Mouse (Mus musculus) cerebellum, adult 9-10 months (tissue): Measurements from ENCODE around the gene Dhrs1.

Experiments
- DNase-seq: peaks from one replicate; pipeline ENCODE4 v3.0.0; 2022

Gene Dhrs1

DNA sequence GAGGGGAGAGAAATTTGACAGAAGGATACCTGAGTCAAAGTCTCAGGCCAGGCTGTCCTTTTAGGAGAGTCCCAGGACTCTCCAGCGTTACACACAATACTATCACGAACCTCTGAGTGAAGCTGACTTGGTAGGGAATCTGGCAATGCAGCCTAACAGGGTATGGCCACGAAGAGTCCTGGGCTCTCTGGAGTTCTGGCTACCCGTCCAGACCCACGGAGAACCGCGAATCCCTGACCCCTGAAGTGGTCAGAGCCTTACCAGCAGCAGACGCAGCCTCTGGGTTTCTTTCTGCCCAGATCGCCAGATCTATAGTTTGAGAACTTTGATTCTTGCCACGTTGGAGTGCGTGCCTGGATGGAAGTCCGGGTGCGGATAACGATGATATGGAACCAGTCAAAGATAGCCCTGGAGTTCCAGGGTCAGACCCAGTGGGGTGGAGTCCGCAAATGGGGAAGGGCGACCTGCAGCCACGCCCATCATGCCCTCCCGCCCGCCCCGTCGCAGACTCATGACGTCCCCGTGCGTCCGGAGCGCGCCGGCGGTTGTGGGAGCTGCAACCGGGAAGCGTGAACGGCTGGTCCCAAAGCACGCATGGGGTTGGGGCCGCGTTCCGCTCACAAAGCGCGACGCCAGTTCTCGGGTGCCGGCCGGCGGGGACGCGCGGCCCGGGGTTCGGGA, at the start of gene Dhrs1, which contains the start of gene Nop9:
TSS of gene Dhrs1 (minus strand) at position 511 of the 681 bp plus-strand sequence.
TSS of gene Nop9 (plus strand) at position 514 of the 681 bp plus-strand sequence.
- peak; percentile 79 for DNase-seq

DNA sequence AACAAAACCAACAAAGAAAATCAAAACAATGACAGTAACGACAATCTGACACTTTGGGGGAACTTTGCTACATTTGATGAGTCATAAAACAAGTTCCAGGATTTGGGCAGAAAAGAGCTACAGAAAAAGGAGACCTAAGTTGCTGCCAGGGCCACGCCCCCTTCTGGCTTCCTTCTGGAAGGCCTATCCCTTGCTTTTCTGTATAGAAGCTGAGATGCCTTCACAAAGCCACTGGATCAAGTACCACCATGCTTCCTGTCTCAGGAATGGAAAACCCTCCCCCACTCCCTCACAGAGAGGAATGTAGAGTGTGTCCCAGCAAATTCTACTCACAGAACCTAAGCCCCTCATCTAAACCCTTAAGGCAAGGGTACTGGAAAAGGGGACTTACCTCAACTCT, 48.5 kb upstream of the Dhrs1 start:
- no peak for DNase-seq

DNA sequence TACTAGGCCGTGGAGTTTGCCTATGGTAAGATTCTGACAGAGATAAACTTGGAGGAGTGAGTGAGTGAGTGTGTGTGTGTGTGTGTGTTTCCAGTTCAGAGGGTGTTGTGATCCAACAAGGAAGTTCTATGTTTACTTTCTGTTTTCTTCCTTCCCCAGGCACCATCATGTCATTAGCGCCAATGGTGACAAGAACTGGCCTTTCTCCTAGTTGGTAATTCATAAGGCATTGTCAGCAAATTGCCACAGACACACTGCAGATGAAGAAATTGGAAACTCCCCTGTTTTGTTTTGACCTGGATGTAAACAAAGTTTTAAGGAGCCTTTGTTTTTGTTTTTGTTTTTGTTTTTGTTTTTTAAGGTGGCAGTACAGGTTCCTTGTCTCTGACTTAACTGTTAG, 48.0 kb upstream of the Dhrs1 start:
- DNase-seq, result no peak

DNA sequence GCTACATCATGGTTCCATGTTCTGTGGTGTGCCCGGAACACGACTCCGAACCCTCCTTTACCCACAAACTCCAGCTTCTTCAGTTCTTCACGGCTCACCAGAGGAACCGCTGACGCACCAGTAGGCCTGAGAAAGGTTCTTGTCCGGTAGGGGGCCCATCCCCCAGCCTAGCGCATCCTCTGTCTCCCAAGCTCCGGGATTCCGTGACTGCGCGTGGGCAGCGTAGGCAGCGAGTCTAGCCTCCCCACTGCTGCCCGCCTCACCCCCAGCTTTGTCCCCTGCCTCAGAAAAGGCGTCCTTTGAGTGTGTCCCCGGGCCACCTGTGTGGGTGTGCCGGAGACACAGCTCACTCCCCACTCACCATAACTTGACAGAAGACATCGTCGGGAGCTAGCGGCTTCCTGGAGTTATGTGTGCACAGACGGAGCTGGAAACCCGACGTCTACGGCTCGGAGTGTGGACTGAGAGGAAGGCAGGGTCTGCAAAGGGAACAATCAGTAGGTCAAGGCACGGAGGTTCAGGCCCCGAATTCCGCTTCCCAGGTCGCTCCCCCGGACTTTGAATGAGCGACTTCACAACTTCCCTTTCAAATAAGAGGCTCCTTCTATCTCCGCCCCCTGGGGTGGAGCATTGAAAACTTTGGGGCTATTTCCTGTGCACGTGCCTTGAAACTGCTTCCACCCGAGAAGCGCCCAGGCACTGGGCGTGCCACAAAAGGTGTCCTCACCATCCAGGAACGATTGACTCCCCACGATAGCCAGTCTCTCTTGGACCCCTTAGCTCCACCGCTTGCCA, 43.0 kb upstream of the Dhrs1 start, which contains the start of gene Ripk3:
TSS of gene Ripk3 (minus strand) at position 610 of the 795 bp plus-strand sequence.
- DNase-seq, result no peak

DNA sequence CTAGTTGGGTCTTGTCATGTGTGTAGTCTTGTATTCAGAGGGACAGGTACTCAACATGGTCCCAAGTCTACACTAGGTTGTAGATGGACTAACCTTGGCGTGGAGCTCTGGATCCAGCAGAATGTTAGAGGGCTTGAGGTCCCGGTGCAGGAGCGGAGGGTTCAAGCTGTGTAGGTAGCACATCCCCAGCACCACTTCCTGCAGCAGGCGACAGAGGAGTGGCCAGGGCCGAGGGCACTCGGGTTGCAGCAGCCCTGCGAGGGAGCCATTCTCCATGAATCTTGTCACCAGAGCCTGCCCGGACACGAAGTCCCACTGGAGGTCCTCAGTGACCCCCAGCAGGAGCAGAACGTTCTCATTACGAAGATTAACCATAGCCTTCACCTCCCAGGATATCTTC, 42.2 kb upstream of the Dhrs1 start:
- no peak for DNase-seq

DNA sequence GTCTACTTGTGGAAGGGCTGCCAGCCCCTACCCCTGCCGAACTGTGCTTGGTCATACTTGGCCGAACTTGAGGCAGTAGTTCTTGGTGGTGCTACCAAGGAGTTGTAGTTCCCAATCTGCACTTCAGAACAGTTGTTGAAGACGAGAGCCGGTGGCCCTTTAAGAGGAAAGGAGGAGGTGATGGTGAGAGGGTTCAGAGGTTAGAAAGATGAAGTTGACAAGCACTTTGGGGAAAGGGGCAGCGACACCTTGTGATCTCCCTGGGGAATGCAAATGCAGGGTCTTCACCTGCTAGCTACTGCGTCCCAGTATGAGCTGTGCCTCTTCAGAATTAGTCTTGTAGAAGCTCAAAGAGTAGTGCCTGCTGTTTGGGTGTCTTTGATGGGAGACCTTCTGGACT, 39.7 kb upstream of the Dhrs1 start:
- DNase-seq, result no peak

DNA sequence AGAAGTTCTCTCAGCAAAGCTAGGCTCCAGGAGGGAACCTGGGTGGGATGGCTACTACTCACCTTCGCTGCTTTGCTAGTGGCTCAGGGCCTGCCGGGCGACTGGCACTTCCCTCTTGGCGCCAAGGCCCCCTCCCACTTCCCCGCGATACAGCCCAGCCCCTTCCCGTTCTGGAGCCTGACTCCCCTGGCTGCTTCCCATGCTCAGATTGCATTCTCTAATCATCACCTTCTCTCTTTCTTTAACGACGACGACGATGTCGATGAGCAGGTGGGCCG, 38.4 kb upstream of the Dhrs1 start, which contains the start of gene Adcy4:
TSS of gene Adcy4 (minus strand) at position 138 of the 278 bp plus-strand sequence.
- DNase-seq, result no peak

DNA sequence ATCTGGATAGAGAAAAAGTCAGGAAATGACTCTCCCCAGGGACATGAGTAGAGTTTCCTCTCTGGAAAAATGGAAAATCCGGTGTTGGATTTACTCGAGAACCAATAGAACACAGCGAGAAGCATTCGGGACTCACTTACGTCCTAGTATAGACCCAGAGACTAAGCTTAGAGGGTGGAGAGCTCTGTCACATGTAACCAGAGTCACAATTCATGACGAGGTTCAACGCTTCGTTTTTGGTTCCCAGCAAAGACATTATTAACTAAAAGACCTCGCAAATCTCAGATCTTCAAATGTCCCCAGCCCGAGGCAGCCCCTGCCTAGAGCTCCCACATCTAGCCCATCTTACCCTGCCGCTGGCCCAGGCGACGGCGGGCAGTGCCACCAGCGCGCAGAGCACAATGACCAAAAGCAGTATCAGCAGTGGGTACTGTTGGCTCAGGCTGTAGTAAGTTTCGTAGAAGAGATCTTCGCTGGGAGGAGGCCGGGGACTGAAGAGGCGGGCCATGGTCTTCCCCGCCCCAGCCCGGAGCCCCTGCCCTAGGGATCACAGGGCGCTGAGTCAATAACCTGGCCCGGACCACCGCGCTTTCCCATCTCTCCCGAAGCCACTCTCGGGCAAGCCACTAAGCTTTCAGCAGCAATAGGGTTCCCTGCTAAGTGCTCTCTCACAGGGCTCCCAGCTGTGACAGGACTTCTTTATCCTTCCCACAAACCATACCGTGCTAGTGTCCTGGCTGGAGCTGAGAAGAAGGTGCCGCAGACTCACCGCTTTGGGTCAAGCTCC, 37.9 kb upstream of the Dhrs1 start:
- DNase-seq, result no peak

DNA sequence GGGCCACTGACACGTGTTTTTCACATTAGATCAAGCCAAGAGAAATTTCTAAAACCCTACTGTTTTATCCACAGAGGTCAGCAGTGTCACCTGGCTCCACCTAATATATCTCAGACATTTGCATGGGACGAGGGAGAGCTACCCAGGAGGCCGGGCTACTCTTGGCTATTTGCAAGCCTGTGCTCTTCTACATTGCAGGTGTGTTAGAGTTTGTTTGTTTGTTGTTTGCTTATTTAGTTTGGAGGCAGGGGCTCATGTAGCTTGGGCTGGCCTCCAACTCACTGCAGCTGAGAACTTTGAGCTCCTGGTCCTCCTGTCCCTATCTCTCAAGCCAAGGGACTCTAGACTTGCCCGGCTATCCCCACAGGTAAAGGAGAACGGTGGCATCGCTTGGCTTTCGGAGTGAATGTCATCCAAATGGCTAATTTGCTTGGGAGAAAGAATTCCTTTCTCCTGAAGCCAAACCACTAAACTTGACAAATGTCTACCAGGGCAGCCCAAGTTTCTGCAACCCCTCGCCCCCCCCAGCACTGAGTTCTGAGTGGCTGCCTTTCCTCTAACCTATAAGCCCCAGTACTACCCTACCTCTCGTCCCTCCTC, 37.0 kb upstream of the Dhrs1 start:
- DNase-seq, result no peak

DNA sequence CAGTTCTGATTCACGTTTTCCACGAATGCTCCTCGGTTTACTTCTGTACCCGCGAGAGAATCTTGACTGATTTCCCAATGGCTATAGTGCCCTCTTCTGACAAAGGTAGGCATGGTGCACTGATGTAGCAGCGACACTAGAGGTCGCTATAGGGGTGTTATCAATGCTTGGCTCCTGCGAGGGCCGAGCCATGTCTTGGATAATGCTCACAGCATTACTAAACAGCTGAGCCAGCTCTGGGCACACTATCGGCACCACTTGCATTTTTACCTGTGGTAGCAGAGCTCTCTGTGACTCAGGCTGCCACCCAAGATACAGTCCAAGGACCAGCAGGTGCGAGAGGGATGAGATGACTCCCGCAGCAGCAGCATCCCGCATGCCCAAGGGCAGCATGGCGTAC, 35.8 kb upstream of the Dhrs1 start:
- peak; percentile 78 for DNase-seq

DNA sequence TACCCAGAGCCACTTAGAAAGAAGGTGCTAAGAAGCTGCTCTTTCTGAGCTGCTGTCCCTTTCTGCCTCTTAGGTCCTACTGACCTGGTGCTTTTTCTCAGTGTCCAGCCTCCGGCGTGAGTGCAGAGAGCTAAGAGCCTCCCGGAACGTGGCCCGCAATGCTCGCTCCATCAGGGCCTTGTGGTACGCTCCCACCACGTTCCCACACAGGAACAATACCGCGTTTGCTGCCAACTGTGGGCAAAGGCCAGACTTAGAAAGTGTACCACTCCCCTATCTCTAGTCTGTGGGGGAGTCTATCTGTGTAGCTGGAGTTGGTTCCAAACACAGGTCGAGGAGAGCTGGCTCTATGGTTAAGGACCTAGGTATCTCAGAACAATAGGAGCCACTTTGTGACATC, 35.2 kb upstream of the Dhrs1 start:
- DNase-seq, result no peak

DNA sequence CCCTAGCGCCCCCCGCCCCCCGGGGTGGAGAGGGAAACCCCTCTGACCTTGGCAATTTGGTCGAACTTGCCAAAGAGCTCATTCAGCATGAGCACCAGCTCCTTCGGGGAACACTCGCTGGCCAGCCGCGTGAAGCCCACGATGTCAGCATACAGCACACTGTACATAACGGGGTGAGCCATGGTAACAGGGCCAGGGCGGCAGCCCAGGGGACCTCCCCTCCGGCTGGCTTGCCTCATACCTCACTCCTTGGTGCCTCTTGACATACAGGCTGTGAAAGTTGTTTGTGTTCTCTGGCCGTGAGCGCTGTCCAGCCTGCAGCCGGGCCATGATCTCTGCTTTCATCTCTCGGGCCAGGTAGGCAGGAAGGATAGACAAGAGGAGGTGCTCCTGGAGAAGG, 34.2 kb upstream of the Dhrs1 start:
- no peak for DNase-seq

DNA sequence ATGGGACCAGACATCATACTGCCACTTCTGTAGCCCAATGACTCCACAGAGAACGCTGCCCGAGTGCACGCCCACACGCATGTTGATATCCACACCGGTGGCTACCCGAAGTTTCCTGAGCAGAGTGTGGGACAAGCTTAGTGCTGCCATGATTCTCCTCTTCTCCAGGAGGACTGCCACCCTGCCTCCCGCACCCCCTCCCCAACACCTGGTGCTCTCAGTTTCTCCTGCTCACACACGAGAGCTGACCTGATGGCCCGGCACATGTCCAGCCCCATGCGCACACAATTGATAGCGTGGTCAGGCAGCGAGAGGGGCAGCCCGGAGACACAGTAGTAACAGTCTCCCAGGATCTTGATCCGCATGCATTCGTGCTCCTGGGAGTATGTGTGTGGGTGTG, 33.2 kb upstream of the Dhrs1 start:
- no peak for DNase-seq

DNA sequence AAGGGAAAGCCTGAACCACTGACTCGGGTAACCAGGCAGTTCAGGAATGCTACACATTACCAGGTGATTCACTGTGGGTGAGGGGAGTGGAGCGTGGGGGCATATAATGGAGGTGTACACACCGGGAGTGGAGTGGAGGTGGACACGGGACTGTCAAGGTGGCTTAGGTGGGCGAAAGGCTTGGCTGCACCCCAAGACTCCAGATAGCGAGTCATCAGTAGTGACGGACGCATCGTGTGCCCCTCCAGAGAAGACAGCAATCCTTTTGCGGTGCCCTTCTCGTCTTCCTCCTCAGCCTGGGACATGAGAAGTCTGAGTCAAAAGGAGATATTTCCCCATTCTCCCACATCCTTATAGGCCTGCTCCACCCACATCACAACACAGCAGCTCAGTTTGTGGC, 32.3 kb upstream of the Dhrs1 start:
- no peak for DNase-seq

DNA sequence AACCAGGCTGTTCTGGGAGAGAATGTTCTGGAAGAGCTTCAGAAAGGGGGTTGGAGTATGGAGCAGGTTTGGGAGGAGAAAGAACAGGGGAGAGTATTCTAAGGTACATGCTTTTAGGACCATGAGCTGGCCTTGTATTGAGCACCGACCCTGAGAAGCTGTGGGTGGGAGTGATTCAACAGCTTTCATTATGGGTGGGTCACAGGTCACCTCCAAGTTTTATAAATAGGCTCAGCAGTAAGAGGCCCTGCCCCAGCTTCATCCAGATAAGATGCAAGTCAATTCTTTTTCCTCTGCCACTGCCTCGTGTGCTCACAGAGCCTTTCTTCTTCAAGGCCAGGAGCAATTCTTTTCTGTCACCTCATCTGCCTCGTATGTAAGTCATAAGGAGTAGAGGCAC, 31.7 kb upstream of the Dhrs1 start:
- no peak for DNase-seq

DNA sequence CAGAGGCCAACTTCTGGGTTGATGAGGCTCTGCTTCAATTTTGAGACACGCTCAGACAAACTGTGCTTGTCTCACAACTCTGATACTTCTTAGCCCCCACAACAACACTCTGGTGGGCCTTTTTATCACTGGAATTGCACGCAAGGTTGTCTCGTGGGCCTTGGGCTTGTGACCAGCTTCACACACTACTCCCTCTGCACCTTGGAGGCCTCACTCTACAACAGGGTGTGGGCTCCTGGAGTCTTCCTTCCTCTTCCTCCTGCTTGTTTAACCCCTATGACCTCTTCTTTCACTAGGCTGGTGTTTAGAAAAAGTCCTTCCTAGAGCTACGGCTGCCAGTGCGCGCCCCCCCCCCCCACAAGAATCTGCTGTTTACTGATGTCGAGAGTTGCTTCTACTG, 31.2 kb upstream of the Dhrs1 start:
- no peak for DNase-seq

DNA sequence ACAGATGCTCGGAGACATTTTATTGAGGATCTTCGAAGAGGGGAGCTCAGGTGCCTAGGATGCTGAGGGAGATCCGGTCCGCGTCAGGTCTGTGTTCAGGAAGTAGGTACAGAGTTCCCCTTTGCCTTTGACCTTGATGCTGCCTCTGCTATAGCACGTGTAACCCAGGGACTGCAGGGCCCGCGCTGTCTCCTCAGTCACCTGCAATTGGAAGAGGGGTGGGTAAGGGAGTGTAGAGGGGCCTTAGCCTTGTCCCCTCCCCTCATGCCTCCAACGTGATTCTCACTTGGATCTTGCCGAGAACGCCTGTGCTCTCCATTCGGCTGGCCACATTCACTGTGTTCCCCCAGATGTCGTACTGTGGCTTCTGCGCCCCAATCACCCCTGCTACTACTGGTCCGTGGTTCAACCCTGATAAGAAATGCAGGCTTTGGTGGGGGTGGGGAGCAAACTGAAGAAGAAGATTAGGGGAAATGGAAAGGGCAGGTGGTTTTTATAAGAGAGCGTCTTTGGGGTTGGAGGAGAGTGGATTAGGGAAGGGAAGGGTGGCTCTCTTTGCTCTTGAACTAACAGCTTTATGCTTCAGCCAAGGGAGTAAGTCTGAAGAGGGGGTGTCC, 23.7 kb upstream of the Dhrs1 start:
- DNase-seq, result no peak

DNA sequence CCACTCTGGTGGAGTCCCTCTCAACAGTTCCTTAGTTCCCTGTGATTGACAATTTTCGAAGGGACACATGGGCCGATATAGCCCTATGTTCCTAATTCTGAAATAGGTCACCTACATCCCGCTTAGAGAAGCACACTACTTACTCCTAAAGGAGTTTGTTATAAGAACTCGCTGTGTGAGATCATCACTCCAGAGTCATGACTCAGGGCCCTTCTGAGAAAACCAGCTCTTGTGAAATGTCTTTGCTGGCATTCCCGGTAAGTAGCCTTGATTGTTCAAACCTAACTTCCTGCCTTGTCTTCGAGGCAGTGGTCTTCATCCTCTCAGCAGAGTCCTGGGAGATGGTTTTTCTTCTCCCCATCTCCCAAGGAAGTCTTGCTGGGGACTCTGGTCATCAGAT, 23.1 kb upstream of the Dhrs1 start:
- DNase-seq, result no peak

DNA sequence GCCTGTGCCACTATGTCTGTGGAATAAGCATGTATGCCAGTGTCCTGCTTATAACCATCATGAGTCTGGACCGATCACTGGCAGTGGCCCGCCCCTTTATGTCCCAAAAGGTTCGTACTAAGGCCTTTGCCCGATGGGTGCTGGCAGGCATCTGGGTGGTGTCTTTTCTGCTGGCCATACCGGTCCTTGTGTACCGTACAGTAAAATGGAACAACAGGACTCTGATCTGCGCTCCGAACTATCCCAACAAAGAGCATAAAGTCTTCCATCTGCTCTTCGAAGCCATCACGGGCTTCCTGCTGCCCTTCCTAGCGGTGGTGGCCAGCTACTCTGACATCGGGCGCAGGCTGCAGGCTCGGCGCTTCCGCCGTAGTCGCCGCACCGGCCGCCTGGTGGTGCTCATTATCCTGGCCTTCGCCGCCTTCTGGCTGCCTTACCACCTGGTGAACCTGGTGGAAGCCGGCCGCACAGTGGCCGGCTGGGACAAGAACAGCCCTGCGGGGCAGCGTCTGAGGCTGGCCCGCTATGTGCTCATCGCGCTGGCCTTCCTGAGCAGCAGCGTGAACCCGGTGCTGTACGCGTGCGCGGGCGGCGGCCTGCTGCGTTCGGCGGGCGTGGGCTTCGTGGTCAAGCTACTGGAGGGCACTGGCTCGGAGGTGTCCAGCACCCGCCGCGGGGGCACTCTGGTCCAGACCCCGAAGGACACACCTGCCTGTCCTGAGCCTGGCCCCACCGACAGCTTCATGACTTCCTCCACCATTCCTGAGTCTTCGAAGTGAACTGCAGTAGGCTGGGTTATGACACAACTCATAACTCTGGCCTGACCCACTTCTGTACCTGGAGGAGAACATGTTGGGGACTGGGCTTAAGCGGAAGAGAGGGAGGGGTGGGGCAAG, 22.3 kb upstream of the Dhrs1 start:
- peak; percentile 82 for DNase-seq

DNA sequence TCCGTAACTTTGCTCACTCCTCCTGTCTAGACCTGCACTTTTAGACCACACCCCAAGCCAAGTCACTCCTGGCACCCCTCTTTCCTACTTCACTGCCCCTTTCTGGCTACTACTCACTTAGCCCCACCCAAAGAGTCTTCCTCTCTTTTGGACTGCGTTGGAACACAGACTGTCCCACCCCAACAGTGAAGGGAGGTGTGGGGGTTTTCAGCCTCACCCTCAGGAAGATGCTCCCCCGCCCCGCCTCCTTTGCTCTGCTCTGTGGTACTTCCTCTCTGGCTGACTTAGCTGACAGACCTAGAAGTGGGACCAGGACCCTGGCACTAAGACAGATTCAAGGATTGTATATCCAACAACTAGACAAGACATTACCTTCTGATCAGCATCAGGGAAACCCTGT, 20.2 kb upstream of the Dhrs1 start, which contains the start of gene Ltb4r1:
TSS of gene Ltb4r1 (plus strand) at position 267 of the 400 bp plus-strand sequence.
- no peak for DNase-seq

DNA sequence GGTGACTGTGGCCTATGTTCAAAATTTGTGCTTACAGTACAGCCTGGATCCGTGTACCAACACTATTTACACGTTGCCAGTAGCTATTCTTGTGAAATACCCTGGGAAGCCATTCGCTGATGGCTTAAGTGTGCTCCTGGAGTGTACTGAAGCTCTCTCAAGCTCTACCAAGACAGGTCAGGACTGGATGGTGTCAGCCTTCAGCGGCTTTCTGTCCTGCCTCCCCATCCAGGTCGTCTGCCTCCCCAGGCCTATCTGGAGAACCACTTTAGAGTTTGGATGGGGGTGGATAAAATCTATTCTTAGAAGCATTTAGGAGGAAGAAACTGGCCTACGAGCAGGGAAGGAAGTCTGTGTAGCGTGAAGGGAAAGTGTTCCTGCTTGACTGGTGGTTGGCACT, 17.7 kb upstream of the Dhrs1 start:
- DNase-seq, result no peak
